Mouse (Mus musculus): ENCODE results near the gene Adam23. TPM values are rescaled to one million over a fixed set of nuclear protein-coding genes. Genes with fewer than 3 reads are reported as not detected.

The Adam23 gene
- total and polyA plus RNA-seq, 3 experiments = 1.0 to 1.7 (median 1.4) TPM

DNA sequence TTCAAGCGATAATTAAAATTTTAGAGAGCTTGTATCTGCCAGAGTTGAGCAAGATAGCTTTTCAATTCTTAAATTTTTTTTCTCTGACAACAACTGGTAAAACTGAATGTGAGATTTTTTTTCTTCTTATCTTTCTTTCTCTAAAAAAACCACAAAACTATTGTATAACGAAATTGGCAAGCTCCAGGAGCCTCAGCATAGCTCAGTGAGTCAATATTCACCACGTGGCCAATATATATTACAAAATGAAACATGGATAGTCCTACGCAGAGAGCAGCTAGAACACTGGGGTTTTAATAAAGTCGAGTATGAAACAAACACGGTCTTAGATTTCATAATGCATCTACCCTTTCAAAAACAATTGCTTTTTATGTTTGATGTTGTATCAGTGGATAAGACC, 194.2 kb downstream of the Adam23 start:
- Histone ChIP-seq H3K9ac (ENCODE audit: low read depth, low read length) (no peak overlapping the region), H3K79me2 (replicated peaks; ENCODE audit: control insufficient read depth, insufficient read depth, low read length) (no peaks in the 10 kb centered on the region), H3K4me1 (ENCODE audit: control insufficient read depth, insufficient read depth, low read length) (no peaks in the 10 kb centered on the region), H3K27ac (no peak overlapping the region), H3K27me3 (ENCODE audit: control insufficient read depth, insufficient read depth, low read length) (no peaks in the 10 kb centered on the region; the same call in 1 of the 2 replicates), H3K4me3 (no peak overlapping the region), H3K36me3 (ENCODE audit: control insufficient read depth, insufficient read depth, low read length) (no peaks in the 10 kb centered on the region)
- DNase-seq = no peak
- intact Hi-C loops (cut with DNase I) = no loop called here
- 61% methylated on average over 6 of the region's 6 CpGs for WGBS
- TF ChIP-seq EP300 (IDR thresholded peaks at IDR 0.05; ENCODE audit: insufficient read depth, low read depth, low read length) (no peak), CTCF (IDR thresholded peaks at IDR 0.05) (no peak), POLR2A (IDR thresholded peaks at IDR 0.05; ENCODE audit: insufficient read depth, low read depth, low read length) (no peak)

Other genes starting within 250 kb of the Adam23 start
- under 1 TPM; 0.16 to 0.50 TPM for gene Gpr1, start 231.3 kb upstream of the Adam23 start, total RNA-seq (2021)
- gene Gpr1, start 231.3 kb upstream of the Adam23 start, polyA plus RNA-seq (2012; rRNA removed) = 0.31 and 0.88 TPM in 2 replicates
- under 1 TPM; 0.29 to 0.41 TPM for gene Zdbf2, start 172.6 kb upstream of the Adam23 start, total RNA-seq (2021)
- 0.04 and 0.23 TPM in 2 replicates for gene Zdbf2, start 172.6 kb upstream of the Adam23 start, polyA plus RNA-seq (2012; rRNA removed)
- not detected for gene Gm39653, start 170.1 kb downstream of the Adam23 start, total RNA-seq (2021)
- gene Gm39653, start 170.1 kb downstream of the Adam23 start, polyA plus RNA-seq (2012; rRNA removed) = not detected in 2 replicates
- gene Dytn, start 241.0 kb downstream of the Adam23 start, total RNA-seq (2021) = not detected
- gene Dytn, start 241.0 kb downstream of the Adam23 start, polyA plus RNA-seq (2012; rRNA removed) = not detected in 2 replicates

Measured in heart, adult 2 months (tissue).